Comparison of ENCODE assay signal across 11 mouse cellular contexts in the genomic region with DNA sequence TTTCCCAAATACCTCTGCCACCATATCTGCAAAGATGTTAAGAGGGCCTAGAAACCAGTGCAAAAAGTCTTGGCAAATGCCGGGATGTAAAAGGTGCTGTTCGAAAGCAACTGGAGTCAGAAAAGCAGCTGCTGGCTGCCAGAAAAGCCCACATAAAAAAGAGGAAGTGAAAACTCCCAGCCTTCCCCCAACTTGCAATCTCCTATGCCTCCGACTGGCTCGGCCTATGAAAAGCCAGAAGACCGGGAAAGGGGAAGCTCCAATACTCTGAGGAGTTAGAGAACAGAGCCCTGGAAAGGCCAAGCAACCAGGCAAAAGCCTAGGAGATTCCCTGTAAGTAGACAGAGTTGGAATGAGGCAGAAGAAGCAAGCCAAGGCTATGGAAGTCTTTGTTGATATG. TPM values are rescaled to one million over a fixed set of nuclear protein-coding genes. Genes with fewer than 3 reads are reported as not detected.
DNase-seq lines count a peak whose midpoint lies in the region; TF ChIP-seq lines count a peak whose summit lies in the region.
"Had no signal": no experiment of that assay in that cellular context is flagged by ENCODE, and none has a peak within 500 bp of the region (broad histone marks: within the 10 kb centered on the region; RNA-seq: fewer than 3 reads in every experiment).

No protein-coding gene starts in this region.

- no peaks in the 10 kb centered on the region for H3K9me3 ChIP-seq in CH12.LX (replicated peaks; ENCODE audit: low read length)
- peaks cover 3% of the 10 kb centered on the region; the same call in 1 of the 2 replicates for H3K9me3 ChIP-seq in megakaryocyte, embryonic 14.5 days

- TF ChIP-seq RAD21 in CH12.LX (IDR thresholded peaks at IDR 0.05; ENCODE audit: low read depth, low read length), result no peak

- TF ChIP-seq EP300 in CH12.LX (IDR thresholded peaks at IDR 0.05; ENCODE audit: low read length), result peak; percentile 94

- no peak overlapping the region for H3K9ac ChIP-seq in CH12.LX (ENCODE audit: insufficient read depth, low read depth)

- H3K79me2 ChIP-seq in CH12.LX (replicated peaks; ENCODE audit: control insufficient read depth, extremely low read depth, insufficient read depth, poor library complexity, severe bottlenecking), result no peaks in the 10 kb centered on the region

- peak overlapping the region; percentile 71 for H3K4me2 ChIP-seq in CH12.LX (ENCODE audit: insufficient read depth, low read depth, poor library complexity, severe bottlenecking)

- H3K27ac ChIP-seq in CH12.LX (ENCODE audit: insufficient read depth, low read depth), result no peak overlapping the region
- H3K27ac ChIP-seq in brown adipose tissue, adult 24 weeks (replicated peaks; ENCODE audit: low read depth, low read length), result peak overlapping the region; percentile 48; the same call in 1 of the 2 replicates
- H3K27ac ChIP-seq: heart, adult 2 months had no signal

- peak; percentile 24 for DNase-seq in layer of hippocampus, adult 11-12 months (ENCODE audit: low spot score)
- DNase-seq in layer of hippocampus, adult 18-20 months (ENCODE audit: low spot score in 2 of 2), result no peak
- peak; percentile 78 for DNase-seq in CH12.LX (ENCODE audit: extremely low read depth)
- no peak for DNase-seq in thymus, postnatal 14 days
- DNase-seq in cerebellum, adult 8-10 months, result no peak
- DNase-seq: adrenal gland, adult 8-10 months; cerebellum, postnatal 25 days; right cerebral cortex, postnatal 25 days had no signal

- H3K4me1 ChIP-seq in CH12.LX (ENCODE audit: control insufficient read depth in 1 of 2, insufficient read depth in 2 of 2), result peaks cover 22 to 48% of the 10 kb centered on the region in 2 experiments
- H3K4me1 ChIP-seq in brown adipose tissue, adult 24 weeks (ENCODE audit: control insufficient read depth, insufficient read depth, insufficient read length, low read length), result no peaks in the 10 kb centered on the region; the same call in 1 of the 2 replicates
- peaks cover 50% of the 10 kb centered on the region for H3K4me1 ChIP-seq in megakaryocyte, embryonic 14.5 days

- H3K36me3 ChIP-seq in CH12.LX (replicated peaks in 1 of 2; ENCODE audit: control insufficient read depth in 1 of 2, insufficient read depth in 1 of 2, low read length in 1 of 2), result no peaks in the 10 kb centered on the region
- no peaks in the 10 kb centered on the region for H3K36me3 ChIP-seq in megakaryocyte, embryonic 14.5 days (replicated peaks; ENCODE audit: low read length)

- dilution Hi-C loops in CH12.LX (cut with MboI; ENCODE audit: extremely low pct_ligation_motif_present, extremely low pct_unique_long_range_greater_than_20kb, low sequenced_read_pairs), result no loop called here

- no peak overlapping the region for H3K4me3 ChIP-seq in CH12.LX (replicated peaks in 1 of 3; ENCODE audit: low read depth in 2 of 3, low read length in 2 of 3, poor library complexity in 1 of 3)
- H3K4me3 ChIP-seq in brown adipose tissue, adult 24 weeks (ENCODE audit: insufficient read depth, low read depth, low read length), result no peak overlapping the region
- peak overlapping the region; percentile 50 for H3K4me3 ChIP-seq in megakaryocyte, embryonic 14.5 days (replicated peaks)
- H3K4me3 ChIP-seq: heart, adult 2 months had no signal

- in situ Hi-C loops in CH12.LX (cut with MboI; ENCODE audit: low pct_ligation_motif_present, low pct_unique_long_range_greater_than_20kb, low sequenced_read_pairs), result no loop called here

- TF ChIP-seq CTCF in CH12.LX (conservative IDR thresholded peaks at IDR 0.05 in 1 of 2, IDR thresholded peaks at IDR 0.05 in 1 of 2; ENCODE audit: low read depth in 2 of 2, low read length in 2 of 2), result no peak

- no peak for TF ChIP-seq POLR2A in CH12.LX (IDR thresholded peaks at IDR 0.05; ENCODE audit: low read depth, low read length)

- H3K27me3 ChIP-seq in CH12.LX (replicated peaks), result no peaks in the 10 kb centered on the region
- H3K27me3 ChIP-seq in megakaryocyte, embryonic 14.5 days (replicated peaks), result peaks cover 16% of the 10 kb centered on the region

TF ChIP-seq in CH12.LX, 34 proteins besides CTCF, POLR2A, EP300 and RAD21:
- TF ChIP-seq MAX (IDR thresholded peaks at IDR 0.05; ENCODE audit: low read length), result no peak
- TF ChIP-seq ZNF384 (IDR thresholded peaks at IDR 0.05; ENCODE audit: low read depth, low read length), result no peak
- TF ChIP-seq JUND (conservative IDR thresholded peaks at IDR 0.05; ENCODE audit: low read depth, low read length), result no peak
- no peak for TF ChIP-seq MAFK (IDR thresholded peaks at IDR 0.05; ENCODE audit: insufficient replicate concordance, low read length)
- TF ChIP-seq JUN (IDR thresholded peaks at IDR 0.05; ENCODE audit: insufficient read depth, low read depth, low read length), result no peak
- 0 out of 2 replicates have a peak, but pooled peaks have one; percentile 32 for TF ChIP-seq CHD2 (IDR thresholded peaks at IDR 0.05; ENCODE audit: low read length)
- no peak for TF ChIP-seq MYC (IDR thresholded peaks at IDR 0.05; ENCODE audit: low read depth, low read length)
- no peak for TF ChIP-seq E2F4 (IDR thresholded peaks at IDR 0.05; ENCODE audit: insufficient replicate concordance, low read depth, low read length)
- no peak for TF ChIP-seq HCFC1 (IDR thresholded peaks at IDR 0.05; ENCODE audit: low read depth, low read length)
- TF ChIP-seq NELFE (IDR thresholded peaks at IDR 0.05; ENCODE audit: low read depth, low read length), result no peak
- TF ChIP-seq IRF4 (IDR thresholded peaks at IDR 0.05; ENCODE audit: low read depth, low read length), result peak; percentile 96
- no peak for TF ChIP-seq POLR2AphosphoS2 (IDR thresholded peaks at IDR 0.05; ENCODE audit: low read depth, low read length)
- no peak for TF ChIP-seq TBP (conservative IDR thresholded peaks at IDR 0.05; ENCODE audit: low read depth, low read length)
- 0 out of 2 replicates have a peak, but pooled peaks have one; percentile 27 for TF ChIP-seq ETS1 (conservative IDR thresholded peaks at IDR 0.05; ENCODE audit: low read depth, low read length)
- no peak for TF ChIP-seq GABPA (IDR thresholded peaks at IDR 0.05; ENCODE audit: insufficient replicate concordance, low read depth, low read length)
- no peak for TF ChIP-seq ELF1 (IDR thresholded peaks at IDR 0.05; ENCODE audit: low read depth, low read length)
- no peak for TF ChIP-seq MEF2A (IDR thresholded peaks at IDR 0.05; ENCODE audit: borderline replicate concordance, low read depth, low read length)
- TF ChIP-seq NRF1 (IDR thresholded peaks at IDR 0.05; ENCODE audit: low read depth, low read length), result no peak
- peak; percentile 72; the same call in 1 of the 2 replicates for TF ChIP-seq RCOR1 (conservative IDR thresholded peaks at IDR 0.05; ENCODE audit: low read depth, low read length)
- 0 out of 2 replicates have a peak, but pooled peaks have one; percentile 14 for TF ChIP-seq BHLHE40 (IDR thresholded peaks at IDR 0.05; ENCODE audit: low read depth, low read length)
- no peak for TF ChIP-seq PAX5 (IDR thresholded peaks at IDR 0.05; ENCODE audit: low read length)
- TF ChIP-seq ZKSCAN1 (IDR thresholded peaks at IDR 0.05; ENCODE audit: borderline replicate concordance, low read depth, low read length), result no peak
- no peak for TF ChIP-seq SMC3 (IDR thresholded peaks at IDR 0.05; ENCODE audit: low read depth, low read length)
- TF ChIP-seq USF2 (conservative IDR thresholded peaks at IDR 0.05; ENCODE audit: low read depth, low read length), result no peak
- TF ChIP-seq KAT2A (IDR thresholded peaks at IDR 0.05; ENCODE audit: insufficient replicate concordance, low read length), result no peak
- TF ChIP-seq SIN3A (IDR thresholded peaks at IDR 0.05; ENCODE audit: low read length), result 0 out of 2 replicates have a peak, but pooled peaks have one; percentile 40
- TF ChIP-seq USF1 (IDR thresholded peaks at IDR 0.05; ENCODE audit: low read depth, low read length), result no peak
- TF ChIP-seq ZC3H11A (IDR thresholded peaks at IDR 0.05; ENCODE audit: low read depth, low read length), result no peak
- TF ChIP-seq TCF12 (IDR thresholded peaks at IDR 0.05; ENCODE audit: low read depth, low read length), result peak; percentile 35; the same call in 1 of the 2 replicates
- no peak for TF ChIP-seq UBTF (IDR thresholded peaks at IDR 0.05; ENCODE audit: low read depth, low read length)
- TF ChIP-seq CHD1 (IDR thresholded peaks at IDR 0.05; ENCODE audit: low read depth, low read length), result no peak
- no peak for TF ChIP-seq ZMIZ1 (IDR thresholded peaks at IDR 0.05; ENCODE audit: low read depth, low read length)
- 0 out of 2 replicates have a peak, but pooled peaks have one; percentile 19 for TF ChIP-seq MAZ (IDR thresholded peaks at IDR 0.05; ENCODE audit: low read depth, low read length)
- no peak for TF ChIP-seq MXI1 (IDR thresholded peaks at IDR 0.05; ENCODE audit: low read depth, low read length)
TF ChIP-seq in CH12.LX: peak in this region for 8.

RNA-seq across cellular contexts. Expression of gene Myo1b, which starts 14.7 kb away (rescaled TPM):
- total RNA-seq in layer of hippocampus, adult 18-20 months (2021), result 10 to 100 TPM; 10.1 to 10.4 TPM
- total RNA-seq in CH12.LX (2012; rRNA removed), result not detected in 2 replicates
- total RNA-seq in CH12.LX (2014; rRNA removed), result 0.07 and 0.47 TPM in 2 replicates
- 0.07 TPM in 1 of 2 replicates, not detected in the other for polyA plus RNA-seq in CH12.LX (2012; ENCODE audit: insufficient read length, low read depth)
- polyA plus RNA-seq in brown adipose tissue, adult 24 weeks (2012; ENCODE audit: insufficient read depth, insufficient read length, missing spikeins), result 4.4 and 9.1 TPM in 2 replicates
- 0.43 TPM in 1 of 2 replicates, not detected in the other for polyA plus RNA-seq in megakaryocyte, embryonic 14.5 days (2012; ENCODE audit: insufficient read depth, low replicate concordance)

RNA-seq across cellular contexts. Expression of gene Stat4, which starts 56.4 kb away (rescaled TPM):
- under 1 TPM; 0.46 to 0.97 TPM for total RNA-seq in layer of hippocampus, adult 18-20 months (2021)
- 9.1 and 17.5 TPM in 2 replicates for total RNA-seq in CH12.LX (2012; rRNA removed)
- 12.2 and 16.7 TPM in 2 replicates for total RNA-seq in CH12.LX (2014; rRNA removed)
- polyA plus RNA-seq in CH12.LX (2012; ENCODE audit: insufficient read length, low read depth), result 10.6 and 11.4 TPM in 2 replicates
- 0.52 TPM in 1 of 2 replicates, not detected in the other for polyA plus RNA-seq in brown adipose tissue, adult 24 weeks (2012; ENCODE audit: insufficient read depth, insufficient read length, missing spikeins)
- 3.0 TPM in 1 of 2 replicates, not detected in the other for polyA plus RNA-seq in megakaryocyte, embryonic 14.5 days (2012; ENCODE audit: insufficient read depth, low replicate concordance)

Comparison
In these comparisons a context has a peak if more than half of its experiments do, and no peak if none do; other contexts are left out.
1. DNase-seq: peak in layer of hippocampus, adult 11-12 months (single experiment) and CH12.LX (single experiment); none in layer of hippocampus, adult 18-20 months (0 of 2), thymus, postnatal 14 days (single experiment) and cerebellum, adult 8-10 months (single experiment).